Mouse (Mus musculus) embryonic facial prominence, embryonic 12.5 days (tissue): ENCODE results near the gene Agl. TPM values are rescaled to one million over a fixed set of nuclear protein-coding genes. Genes with fewer than 3 reads are reported as not detected.
A peak's percentile ranks its signal among the peaks of the same experiment; 100 is the strongest.

Experiments used
- ATAC-seq: fragments of 200-750 bp; cut with Nextera tagmentation; 2 replicates; pipeline ENCODE4 v1.8.0; 2017; ENCODE audit not compliant: insufficient number of reproducible peaks, insufficient read depth, low FRiP score, low TSS enrichment
- H3K27ac ChIP-seq: fragments of 300-500 bp; sonication (generic); 2 replicates; pipeline ENCODE4 v1.5.1; 2016; ENCODE audit warnings: mild to moderate bottlenecking
- H3K27me3 ChIP-seq: fragments of 300-500 bp; sonication (generic); 2 replicates; pipeline ENCODE4 v1.6.1; 2016; ENCODE audit warnings: mild to moderate bottlenecking, moderate library complexity
- H3K36me3 ChIP-seq: fragments of 300-500 bp; sonication (generic); 2 replicates; pipeline ENCODE4 v1.6.1; 2016; ENCODE audit warnings: mild to moderate bottlenecking
- H3K4me1 ChIP-seq: fragments of 300-500 bp; sonication (generic); 2 replicates; pipeline ENCODE4 v1.6.1; 2016
- H3K4me2 ChIP-seq: fragments of 300-500 bp; sonication (generic); replicated peaks from 2 replicates; pipeline ENCODE4 v1.6.1; 2016; ENCODE audit warnings: mild to moderate bottlenecking, moderate library complexity
- H3K4me3 ChIP-seq: fragments of 300-500 bp; sonication (generic); 2 replicates; pipeline ENCODE4 v1.5.1; 2016; ENCODE audit warnings: mild to moderate bottlenecking
- H3K9ac ChIP-seq: fragments of 300-500 bp; sonication (generic); 2 replicates; pipeline ENCODE4 v1.6.1; 2016; ENCODE audit warnings: mild to moderate bottlenecking, moderate library complexity
- H3K9me3 ChIP-seq: fragments of 300-500 bp; sonication (generic); 2 replicates; pipeline ENCODE4 v1.6.1; 2016; ENCODE audit warnings: mild to moderate bottlenecking, moderate library complexity
- WGBS: fragments of 180-500 bp; shearing (Covaris S2); methylation state at CpG from one replicate; pipeline ENCODE4 v1.1.7; 2016; 5-methylcytosine and 5-hydroxymethylcytosine counted together
- polyA plus RNA-seq: library from polyadenylated mRNA; unstranded; fragments of >200 nt; fragmentation: Nextera tagmentation; extraction: Ambion mirVana; gene quantifications from 2 replicates; pipeline ENCODE4 v1.2.1, GENCODE M21; 2016

Agl gene
- polyA plus RNA-seq, 1 experiment from 2014 or later = 17.2 TPM

DNA sequence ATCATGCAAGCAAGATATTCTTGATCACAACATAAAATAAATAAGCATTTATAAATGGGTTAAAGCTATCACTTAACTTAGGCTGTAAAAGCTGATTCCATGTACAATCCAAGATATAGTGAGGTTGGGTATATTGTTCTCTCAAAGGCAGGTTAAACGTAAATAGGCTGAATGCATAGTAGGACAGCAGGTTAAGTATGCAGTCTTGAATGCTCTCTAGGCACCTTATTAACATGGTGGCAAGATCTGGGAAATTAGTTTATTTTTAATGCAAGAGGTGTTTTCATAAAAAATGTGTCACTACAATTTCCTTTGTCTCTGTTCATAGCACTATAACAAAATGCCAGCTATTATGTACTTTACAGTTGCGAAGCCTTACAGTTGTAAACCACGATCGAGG, 27.4 kb upstream of the Agl start:
- H3K27me3 ChIP-seq = no peaks in the 10 kb centered on the region
- no peak overlapping the region for H3K27ac ChIP-seq
- 81% methylated on average over 4 of the region's 4 CpGs for WGBS
- no peaks in the 10 kb centered on the region for H3K4me1 ChIP-seq
- no peak overlapping the region; the same call in 1 of the 2 replicates for H3K4me3 ChIP-seq
- peak overlapping the region; percentile 54; the same call in 1 of the 2 replicates for H3K4me2 ChIP-seq
- no peaks in the 10 kb centered on the region for H3K9me3 ChIP-seq
- H3K9ac ChIP-seq = no peak overlapping the region
- no peaks in the 10 kb centered on the region for H3K36me3 ChIP-seq
- no peak for ATAC-seq

DNA sequence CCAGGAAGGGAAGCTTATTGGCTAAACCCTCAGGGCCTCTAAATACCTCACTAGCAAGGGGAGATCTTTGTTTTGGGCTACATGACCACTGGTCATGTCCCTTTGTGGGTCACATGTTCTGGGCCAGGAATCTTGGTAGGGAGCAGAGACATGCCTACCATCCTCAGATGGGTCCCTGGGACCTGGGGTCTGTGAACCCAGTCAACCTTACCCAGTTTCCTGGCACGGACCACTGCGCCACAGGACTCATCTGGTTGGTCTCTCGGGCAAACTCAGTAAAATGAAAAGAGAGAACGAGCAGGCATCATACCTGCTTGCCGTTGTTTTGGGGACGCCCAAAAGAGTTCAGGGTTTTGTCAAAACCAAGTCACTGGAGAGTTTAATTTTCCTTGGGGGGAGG, 26.3 kb upstream of the Agl start:
- no peaks in the 10 kb centered on the region for H3K9me3 ChIP-seq
- no peak overlapping the region for H3K4me3 ChIP-seq
- WGBS = 94% methylated on average over 6 of the region's 6 CpGs
- no peak overlapping the region for H3K4me2 ChIP-seq
- no peaks in the 10 kb centered on the region for H3K36me3 ChIP-seq
- no peak for ATAC-seq
- no peaks in the 10 kb centered on the region for H3K27me3 ChIP-seq
- no peak overlapping the region for H3K27ac ChIP-seq
- no peaks in the 10 kb centered on the region for H3K4me1 ChIP-seq
- H3K9ac ChIP-seq = no peak overlapping the region

DNA sequence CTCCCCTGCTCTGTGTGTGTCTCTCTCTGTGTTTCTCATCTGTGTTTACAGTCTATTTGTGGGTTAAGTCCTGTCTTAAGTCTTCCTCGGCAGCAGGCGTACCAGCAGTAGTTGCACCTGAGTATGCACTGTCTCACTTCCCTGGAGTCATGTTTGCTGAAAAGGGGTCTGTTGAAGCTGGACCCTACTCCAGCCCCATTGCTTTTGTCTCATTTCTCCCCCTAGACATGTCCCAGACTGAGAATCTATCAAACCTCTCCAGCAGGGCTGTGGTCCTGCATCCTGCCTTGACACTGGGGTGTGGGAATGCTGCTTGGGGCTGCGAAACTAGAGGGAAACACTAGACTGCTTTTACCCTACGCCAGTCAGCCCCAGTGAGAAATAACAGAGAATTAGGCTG, 25.5 kb upstream of the Agl start:
- no peak for ATAC-seq
- H3K4me3 ChIP-seq = no peak overlapping the region
- no peaks in the 10 kb centered on the region for H3K27me3 ChIP-seq
- H3K27ac ChIP-seq = no peak overlapping the region
- H3K4me1 ChIP-seq = no peaks in the 10 kb centered on the region
- no peak overlapping the region for H3K4me2 ChIP-seq
- no peaks in the 10 kb centered on the region for H3K9me3 ChIP-seq
- H3K36me3 ChIP-seq = no peaks in the 10 kb centered on the region
- 75% methylated on average over 4 of the region's 4 CpGs for WGBS
- H3K9ac ChIP-seq = no peak overlapping the region

DNA sequence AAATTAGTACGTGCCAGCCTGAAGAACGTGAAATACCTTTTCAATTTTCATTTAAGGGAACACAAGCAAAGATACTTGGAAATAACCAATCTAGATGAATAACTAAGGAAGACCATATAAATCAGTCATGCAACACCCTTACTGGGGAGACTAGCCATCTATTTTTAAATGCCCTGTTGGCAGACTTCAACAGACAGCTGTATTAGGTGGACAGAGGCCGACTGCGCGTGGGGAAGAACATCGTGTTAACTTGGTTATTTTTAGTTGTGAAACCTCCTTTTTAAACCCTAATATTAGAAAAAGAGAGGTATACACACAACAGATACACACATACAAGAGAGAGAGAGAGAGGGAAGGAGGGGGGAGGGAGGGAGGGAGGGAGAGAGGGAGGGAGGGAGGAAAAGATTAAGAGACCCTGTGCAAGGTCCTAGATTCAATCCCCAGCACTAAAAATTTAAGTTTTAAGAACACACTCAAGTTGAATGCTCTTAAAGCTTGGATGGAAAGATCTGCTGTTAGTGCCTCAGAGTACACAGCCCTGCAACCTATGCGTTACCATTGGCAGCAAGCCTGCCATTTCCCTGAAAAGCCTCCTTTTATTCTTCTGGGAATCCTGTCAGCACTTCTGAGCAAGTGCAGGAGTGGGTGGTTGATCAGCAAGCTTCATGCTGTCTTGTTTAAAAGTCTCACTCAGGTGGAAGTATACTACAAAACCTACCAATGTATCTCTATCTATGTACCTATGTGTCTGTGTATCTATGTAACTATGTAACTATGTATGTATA, 24.8 kb upstream of the Agl start:
- Histone ChIP-seq H3K4me2 (no peak overlapping the region), H3K9me3 (no peaks in the 10 kb centered on the region), H3K9ac (no peak overlapping the region), H3K27me3 (no peaks in the 10 kb centered on the region), H3K27ac (no peak overlapping the region), H3K4me1 (no peaks in the 10 kb centered on the region), H3K36me3 (no peaks in the 10 kb centered on the region), H3K4me3 (no peak overlapping the region)
- ATAC-seq = no peak
- WGBS = 89% methylated on average over 7 of the region's 7 CpGs

DNA sequence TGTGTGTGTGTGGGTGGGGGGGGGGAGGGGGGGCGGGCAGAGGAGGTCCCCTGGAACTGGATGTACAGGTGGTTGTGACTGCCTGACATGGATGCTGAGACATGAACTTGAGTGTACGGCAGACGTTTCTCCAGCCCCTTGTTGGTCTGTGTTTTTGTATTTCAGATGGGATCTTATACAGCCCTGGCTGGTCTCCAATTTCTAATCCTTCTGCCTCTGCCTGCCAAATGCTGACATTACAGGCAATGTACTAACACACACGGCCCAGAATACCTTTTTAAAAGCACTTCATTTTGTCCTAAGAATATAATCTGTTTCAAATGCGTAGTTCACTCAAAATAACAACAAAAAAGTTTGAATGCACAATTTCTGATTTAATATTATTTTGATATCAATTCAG, 23.4 kb upstream of the Agl start:
- Histone ChIP-seq H3K4me1 (no peaks in the 10 kb centered on the region), H3K36me3 (no peaks in the 10 kb centered on the region), H3K9me3 (no peaks in the 10 kb centered on the region), H3K4me2 (no peak overlapping the region), H3K27me3 (no peaks in the 10 kb centered on the region), H3K9ac (no peak overlapping the region), H3K4me3 (no peak overlapping the region), H3K27ac (no peak overlapping the region)
- no peak for ATAC-seq
- WGBS = 73% methylated on average over 5 of the region's 5 CpGs

DNA sequence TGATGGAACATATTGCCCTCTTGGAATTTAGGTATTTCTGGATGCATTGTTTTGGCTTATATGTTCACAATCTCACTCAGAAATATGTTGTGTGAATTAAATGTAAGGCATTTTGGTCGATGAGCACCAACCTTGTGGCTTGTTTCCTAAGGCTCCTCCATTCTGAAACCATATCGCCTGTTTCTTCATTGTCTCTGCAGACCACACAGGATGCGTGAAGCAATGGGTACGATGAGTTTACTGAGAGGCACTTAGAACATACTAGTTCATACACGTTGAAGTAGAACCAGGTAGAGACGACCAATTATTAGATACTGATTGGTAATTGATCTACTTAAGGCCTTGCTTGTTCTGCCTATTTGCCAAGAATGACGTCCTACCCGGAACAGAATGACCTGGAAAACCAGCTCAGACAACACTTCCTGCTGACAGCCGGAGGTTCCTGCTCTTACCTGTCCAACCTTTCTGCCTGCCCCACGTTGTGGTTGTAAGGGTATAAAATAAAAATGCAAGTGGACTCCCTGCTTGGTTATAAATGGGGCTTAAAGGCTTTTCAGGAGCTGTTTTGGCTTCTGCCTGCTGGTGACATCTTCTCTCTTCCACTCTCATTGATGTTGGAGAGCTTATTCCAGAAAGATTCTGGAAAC, 21.4 kb upstream of the Agl start:
- Histone ChIP-seq H3K9me3 (no peaks in the 10 kb centered on the region), H3K9ac (no peak overlapping the region), H3K4me3 (no peak overlapping the region), H3K36me3 (no peaks in the 10 kb centered on the region), H3K4me2 (no peak overlapping the region), H3K4me1 (no peaks in the 10 kb centered on the region), H3K27ac (no peak overlapping the region), H3K27me3 (no peaks in the 10 kb centered on the region)
- 80% methylated on average over 10 of the region's 10 CpGs for WGBS
- no peak for ATAC-seq

DNA sequence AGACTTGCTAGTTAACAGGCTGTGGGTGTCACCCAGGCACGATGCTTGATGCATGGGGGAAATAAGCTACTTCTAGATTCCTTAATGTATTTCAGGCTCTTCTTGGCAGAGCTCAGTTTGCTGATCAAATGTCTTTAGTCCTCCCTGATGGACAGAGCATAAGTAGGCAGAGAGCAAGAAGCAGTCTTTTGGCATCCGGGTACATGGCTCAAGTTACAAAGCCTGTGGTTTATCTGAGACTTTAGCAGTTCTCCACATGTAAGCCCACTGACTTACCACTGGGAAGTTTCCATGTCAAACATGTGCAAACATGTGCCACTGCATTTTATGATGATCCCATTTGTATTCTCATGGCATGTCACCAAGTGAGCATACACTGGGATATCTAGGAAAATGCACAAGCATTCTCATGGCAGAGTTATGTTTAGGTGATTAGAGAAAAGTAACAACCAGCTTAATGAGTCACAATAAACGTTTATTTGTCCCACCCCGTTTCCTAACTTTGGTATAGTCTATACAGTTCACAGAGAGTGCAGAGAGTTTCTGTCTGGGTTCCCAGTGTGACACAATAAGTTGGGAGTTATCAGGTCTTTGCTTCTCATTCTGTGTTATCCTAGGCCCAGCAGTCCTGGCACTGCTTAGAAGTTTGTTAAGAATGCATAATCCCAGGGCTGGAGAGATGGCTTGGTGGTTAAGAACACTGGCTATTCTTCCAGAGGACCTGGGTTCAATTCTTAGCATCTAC, 18.7 kb upstream of the Agl start:
- Histone ChIP-seq H3K9ac (no peak overlapping the region), H3K27ac (no peak overlapping the region), H3K4me3 (no peak overlapping the region), H3K4me1 (no peaks in the 10 kb centered on the region), H3K36me3 (no peaks in the 10 kb centered on the region), H3K4me2 (no peak overlapping the region), H3K9me3 (no peaks in the 10 kb centered on the region), H3K27me3 (no peaks in the 10 kb centered on the region)
- ATAC-seq = no peak
- WGBS = 62% methylated on average over 4 of the region's 4 CpGs

DNA sequence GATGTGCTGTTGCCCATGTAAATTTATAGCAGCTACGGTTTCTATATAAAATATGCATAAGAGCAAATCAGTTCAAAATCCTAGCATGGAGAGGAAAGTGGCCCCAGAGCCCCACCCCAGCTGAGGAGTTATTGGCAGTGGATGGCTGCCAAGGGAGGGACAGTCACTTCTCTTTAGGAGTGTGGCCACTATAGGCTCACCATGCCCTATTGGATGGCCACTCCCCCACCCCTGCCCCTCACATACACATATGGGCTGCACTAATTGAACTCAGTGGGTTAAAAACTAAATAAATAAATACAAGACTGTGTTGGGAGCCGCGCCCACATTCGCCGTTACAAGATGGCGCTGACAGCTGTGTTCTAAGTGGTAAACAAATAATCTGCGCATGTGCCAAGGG, 9.3 kb upstream of the Agl start:
- Histone ChIP-seq H3K36me3 (no peaks in the 10 kb centered on the region), H3K27me3 (no peaks in the 10 kb centered on the region), H3K4me2 (no peak overlapping the region), H3K4me3 (no peak overlapping the region), H3K9me3 (no peaks in the 10 kb centered on the region), H3K9ac (no peak overlapping the region), H3K27ac (no peak overlapping the region), H3K4me1 (no peaks in the 10 kb centered on the region)
- 93% methylated on average over 7 of the region's 7 CpGs for WGBS
- ATAC-seq = no peak

DNA sequence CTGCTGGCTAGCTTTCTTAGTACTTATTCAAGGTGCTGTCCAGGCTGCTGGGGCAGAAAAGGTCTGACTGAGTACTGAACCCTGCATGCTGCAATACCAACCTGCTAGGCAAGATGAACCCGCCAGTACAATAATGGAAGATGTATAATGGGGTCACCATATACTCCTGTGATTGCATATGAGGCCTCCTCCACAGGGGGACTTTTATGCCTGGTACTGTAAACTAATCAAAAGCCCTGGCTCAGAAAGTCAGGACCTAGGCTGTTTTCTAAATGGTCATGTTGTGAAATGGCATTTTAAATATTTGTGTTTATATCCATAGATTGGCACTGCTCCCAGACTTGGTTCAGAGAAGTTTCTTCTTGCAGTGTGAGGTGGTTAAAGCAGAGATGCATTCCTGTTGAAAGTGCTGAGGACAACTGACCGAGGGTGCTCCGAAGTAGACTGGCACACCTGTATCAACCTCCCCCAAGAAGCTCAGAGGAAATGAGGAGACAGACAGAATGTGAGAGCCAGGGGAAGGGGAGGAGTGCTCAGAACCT, 8.8 kb upstream of the Agl start:
- no peak for ATAC-seq
- H3K4me3 ChIP-seq = no peak overlapping the region
- H3K4me1 ChIP-seq = no peaks in the 10 kb centered on the region
- H3K27me3 ChIP-seq = no peaks in the 10 kb centered on the region
- 85% methylated on average over 3 of the region's 3 CpGs for WGBS
- H3K9me3 ChIP-seq = no peaks in the 10 kb centered on the region
- H3K9ac ChIP-seq = no peak overlapping the region
- H3K36me3 ChIP-seq = no peaks in the 10 kb centered on the region
- no peak overlapping the region for H3K27ac ChIP-seq
- H3K4me2 ChIP-seq = no peak overlapping the region

DNA sequence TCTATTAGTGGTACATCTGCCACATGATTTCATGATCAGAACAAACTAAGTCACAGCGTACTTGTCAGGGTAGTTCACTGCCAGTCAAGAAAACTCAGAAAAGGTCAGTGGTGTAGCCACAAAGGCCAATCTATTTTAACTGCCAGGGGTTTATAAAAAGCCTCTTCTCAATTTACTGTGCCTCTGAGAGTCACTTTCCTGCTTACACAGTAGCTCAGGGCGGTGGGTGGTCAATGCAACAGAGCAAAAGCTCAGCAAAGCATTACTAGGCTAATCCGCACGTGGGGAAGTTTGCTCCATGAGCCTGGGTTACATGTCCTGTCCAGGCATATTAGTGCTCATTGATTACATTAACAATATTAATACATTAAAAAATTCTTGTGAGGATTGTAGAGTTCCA, 8.0 kb upstream of the Agl start:
- ATAC-seq = no peak
- H3K4me3 ChIP-seq = no peak overlapping the region
- H3K4me2 ChIP-seq = no peak overlapping the region
- H3K4me1 ChIP-seq = no peaks in the 10 kb centered on the region
- no peaks in the 10 kb centered on the region for H3K36me3 ChIP-seq
- no peak overlapping the region for H3K27ac ChIP-seq
- H3K9ac ChIP-seq = no peak overlapping the region
- no peaks in the 10 kb centered on the region for H3K9me3 ChIP-seq
- 78% methylated on average over 4 of the region's 4 CpGs for WGBS
- H3K27me3 ChIP-seq = no peaks in the 10 kb centered on the region

DNA sequence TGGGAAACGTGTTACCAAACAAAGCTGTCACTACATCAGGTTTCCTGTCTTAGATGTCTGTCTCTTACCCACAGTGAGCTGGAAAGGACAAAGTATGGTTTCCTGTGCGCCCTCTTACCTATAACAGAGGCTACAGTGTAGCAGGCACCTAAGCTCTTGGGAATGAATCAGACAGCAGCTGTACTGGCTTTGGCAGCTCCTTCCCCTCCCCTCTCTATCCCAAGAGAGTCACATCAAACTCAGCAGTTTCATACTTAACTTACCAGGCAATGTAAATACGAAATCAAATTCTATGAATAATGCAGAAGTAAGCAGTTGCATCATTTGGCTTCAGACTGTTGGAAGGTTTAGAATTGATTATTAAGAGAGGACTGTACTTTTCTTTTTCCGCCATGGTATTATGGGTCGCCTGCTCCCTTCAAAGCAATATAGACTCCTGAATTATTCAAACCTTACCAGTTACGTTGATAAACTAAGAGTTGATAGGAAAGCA, 7.4 kb upstream of the Agl start:
- H3K4me2 ChIP-seq = no peak overlapping the region
- H3K27me3 ChIP-seq = no peaks in the 10 kb centered on the region
- no peak overlapping the region for H3K9ac ChIP-seq
- H3K36me3 ChIP-seq = no peaks in the 10 kb centered on the region
- no peak overlapping the region for H3K27ac ChIP-seq
- no peak overlapping the region for H3K4me3 ChIP-seq
- no peaks in the 10 kb centered on the region for H3K4me1 ChIP-seq
- no peaks in the 10 kb centered on the region for H3K9me3 ChIP-seq
- WGBS = 79% methylated on average over 6 of the region's 6 CpGs
- ATAC-seq = no peak
